Mouse (Mus musculus): Measurements from ENCODE around the gene Sirt6.

The Sirt6 gene

DNA sequence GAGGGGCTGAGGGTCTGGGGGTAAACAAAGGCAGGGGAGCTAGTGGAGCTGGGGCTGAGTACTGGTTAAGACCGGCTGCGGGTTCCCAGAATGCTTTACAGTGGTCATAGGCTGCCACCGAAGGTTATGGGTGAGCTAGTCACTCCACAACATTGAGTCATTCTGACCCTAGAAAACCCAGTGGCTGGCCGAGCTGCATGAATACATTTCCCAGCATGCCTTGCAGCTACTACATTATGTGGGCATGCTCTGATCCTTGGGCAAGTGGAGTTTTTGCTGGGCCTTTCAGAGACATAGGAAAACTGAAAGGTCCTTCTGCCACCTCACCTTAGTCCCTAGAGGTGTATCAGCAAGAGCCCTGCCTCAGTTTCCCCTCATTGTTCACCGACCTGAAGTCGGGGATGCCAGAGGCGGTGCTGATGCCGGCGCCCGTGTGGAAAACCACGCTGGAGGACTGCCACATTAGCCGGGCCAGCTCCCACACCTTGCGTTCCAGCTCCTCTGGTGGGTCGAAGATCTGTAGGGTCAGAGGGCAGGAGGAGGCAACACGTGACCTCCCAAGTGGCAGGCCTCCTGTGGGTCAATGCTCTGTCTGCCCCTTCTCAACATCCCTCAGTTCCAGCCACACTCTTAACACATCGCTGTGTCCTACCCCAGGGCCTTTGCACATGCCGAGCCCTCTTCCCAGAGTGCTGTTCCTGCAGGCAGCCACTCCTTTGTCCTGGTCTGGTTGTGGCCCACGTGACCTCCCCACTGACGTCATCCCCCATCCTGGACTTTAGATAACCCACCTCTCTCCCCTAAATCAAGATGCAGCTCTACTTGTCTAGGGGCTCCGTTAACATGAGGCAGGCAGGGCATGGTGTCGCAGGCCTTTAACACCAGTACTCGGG lies 1.2 kb downstream of the Sirt6 start:
- no peak for DNase-seq (ENCODE audit: inconsistent ontology term)

DNA sequence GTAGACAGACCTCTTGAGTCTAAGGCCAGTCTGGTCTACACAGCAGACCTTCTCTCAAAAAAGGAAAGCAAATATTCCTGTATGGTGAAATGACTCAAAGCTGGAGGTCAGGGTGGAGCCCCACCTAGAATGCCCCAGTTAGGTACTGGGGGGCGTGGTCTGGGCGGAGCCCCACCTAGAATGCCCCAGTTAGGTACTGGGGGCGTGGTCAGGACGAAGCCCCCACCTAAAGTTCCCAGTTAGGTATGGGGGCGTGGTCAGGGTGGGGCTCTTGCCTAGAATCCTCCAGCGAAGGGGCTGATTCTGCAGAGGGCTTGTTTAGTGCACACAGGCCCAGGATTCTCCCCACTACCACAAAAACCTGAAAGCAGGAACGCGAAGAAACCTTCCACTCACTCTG lies 4.2 kb downstream of the Sirt6 start:
- no peak for DNase-seq (ENCODE audit: inconsistent ontology term)

DNA sequence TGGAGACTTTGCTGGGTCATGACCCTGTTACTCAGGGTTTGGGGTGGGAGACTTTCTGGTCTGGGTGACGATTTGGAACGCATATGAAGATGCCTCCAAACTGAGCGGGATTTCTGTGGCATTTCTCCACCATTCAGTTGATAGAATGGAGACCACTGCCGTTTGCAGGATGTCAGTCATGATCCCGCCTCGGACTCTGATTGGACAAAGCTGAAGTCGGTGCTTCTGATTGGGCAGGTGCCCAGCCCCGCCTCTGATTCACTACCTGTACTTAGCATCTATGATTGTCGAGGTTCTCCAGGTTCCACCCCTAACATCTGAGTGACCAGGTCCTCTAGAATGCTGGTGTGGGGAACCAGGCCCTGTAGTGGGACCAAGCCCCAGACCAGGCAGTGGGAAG lies 6.8 kb downstream of the Sirt6 start:
- DNase-seq (ENCODE audit: inconsistent ontology term), result no peak

DNA sequence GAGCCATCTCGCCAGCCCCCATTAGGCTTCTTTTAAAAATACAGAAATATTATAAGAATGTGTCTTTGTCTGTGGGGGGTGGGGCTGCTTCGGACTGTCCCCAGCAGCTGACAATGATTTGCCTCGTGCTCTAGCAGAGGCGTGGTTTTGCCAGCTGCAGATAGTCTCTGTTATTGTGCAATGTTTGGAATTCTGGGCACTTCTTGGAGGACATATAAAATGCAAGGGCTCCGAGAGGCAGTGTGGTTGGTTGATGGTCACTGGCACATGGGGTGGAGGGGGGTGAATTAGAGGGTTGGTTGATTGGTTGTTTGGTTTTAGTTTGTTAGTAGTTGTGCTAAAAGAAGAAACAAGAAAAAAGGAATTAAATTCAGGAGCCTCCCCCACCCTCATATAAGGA lies 7.6 kb downstream of the Sirt6 start:
- DNase-seq (ENCODE audit: inconsistent ontology term), result no peak

DNA sequence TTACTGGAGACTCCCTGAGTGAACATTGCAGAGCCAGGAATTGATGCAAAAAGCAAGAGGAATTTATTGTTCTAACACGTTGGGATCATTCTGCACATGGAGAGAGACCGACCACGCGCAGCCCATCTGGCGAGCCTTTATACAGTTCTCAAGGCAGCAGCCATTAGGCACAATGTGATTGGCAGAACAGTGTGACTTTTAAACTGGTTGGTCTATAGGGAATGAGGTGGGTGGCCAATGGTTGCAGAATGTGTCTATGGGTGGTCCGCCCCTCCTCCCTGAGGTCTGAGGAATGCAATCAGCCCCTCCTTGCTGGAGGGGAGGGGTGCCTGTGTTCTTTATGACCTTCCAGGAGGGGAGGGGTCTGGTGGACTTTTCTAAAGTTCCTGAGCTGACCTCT lies 12.1 kb downstream of the Sirt6 start:
- DNase-seq (ENCODE audit: inconsistent ontology term), result no peak

DNA sequence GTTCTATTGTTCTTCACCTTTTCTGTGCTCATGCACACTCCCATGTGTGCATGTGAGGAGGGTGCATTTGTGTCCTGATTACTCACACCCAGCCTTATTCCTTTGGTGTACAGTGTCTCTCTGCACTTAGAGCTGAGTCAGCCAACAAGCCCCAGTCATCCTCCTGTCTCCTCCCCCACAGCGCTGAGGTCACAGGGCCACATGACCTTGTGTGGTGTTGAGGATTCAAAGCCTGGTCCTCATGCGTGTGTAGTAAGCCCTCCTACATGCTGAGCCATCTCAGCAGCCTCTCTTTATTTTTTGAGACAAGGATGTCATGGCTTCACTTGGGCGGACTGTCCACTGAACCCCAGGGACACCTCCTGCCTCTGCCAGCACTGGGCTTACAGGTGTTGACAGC lies 14.8 kb downstream of the Sirt6 start:
- no peak for DNase-seq (ENCODE audit: inconsistent ontology term)

DNA sequence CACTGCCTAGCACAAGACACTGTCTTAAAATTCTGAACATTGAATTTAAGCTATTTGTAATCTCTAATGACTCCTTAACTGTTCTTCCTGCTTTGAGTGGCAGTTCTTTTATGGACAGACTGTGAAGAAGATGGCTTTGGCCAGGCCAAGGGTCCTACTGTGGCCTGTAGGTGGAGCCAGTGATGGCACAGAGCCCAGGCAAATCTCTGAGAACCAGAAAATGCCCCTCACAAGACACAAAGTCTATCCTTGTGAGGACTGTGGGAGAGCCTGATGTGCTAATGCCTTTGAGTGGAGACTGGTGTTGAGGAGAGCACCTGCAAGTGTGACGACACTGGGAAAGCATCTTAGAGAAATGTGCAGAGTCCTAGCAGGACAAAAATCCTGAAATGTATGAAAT lies 19.3 kb downstream of the Sirt6 start:
- DNase-seq (ENCODE audit: inconsistent ontology term), result no peak

DNA sequence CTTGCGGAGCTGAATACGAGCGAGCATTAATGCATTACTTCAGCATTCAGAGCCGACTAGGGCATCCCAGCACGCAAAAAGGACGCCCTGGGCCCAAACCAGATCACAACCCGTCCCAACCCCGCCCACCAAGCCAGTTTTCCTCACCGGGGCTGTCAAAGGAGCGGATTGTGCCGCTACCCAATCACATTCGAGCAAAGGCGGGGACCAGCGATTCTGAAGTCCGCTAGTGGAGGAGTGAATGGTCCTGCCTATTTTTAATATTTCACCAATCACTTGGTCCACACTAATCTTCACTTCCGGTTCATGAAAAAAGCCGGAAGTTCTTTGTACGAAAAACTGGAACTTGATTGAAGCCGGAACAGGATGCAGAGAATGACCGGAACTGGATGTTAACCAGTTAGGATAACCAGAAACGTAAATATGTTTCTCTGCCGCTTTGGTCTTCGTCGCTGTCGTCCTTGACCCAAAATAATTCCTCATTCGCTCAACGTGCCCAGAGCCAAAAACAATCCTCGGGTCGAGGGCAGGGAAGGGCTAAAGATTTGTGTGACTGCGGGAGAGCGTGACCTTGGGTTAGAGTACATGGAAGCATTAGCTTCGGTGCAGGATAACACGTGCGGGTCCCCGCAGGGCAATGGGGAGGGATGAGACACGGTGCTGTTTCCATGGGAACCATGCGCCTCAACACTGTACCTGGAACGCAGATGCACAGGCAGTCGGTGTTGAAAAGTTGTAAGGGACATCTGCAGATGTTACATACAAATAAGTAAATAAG lies 21.4 kb downstream of the Sirt6 start, which contains the start of gene BC025920:
BC025920 (plus strand) TSS at position 297 of the 778 bp plus-strand sequence.
- peak; percentile 97 for DNase-seq (ENCODE audit: inconsistent ontology term)

DNA sequence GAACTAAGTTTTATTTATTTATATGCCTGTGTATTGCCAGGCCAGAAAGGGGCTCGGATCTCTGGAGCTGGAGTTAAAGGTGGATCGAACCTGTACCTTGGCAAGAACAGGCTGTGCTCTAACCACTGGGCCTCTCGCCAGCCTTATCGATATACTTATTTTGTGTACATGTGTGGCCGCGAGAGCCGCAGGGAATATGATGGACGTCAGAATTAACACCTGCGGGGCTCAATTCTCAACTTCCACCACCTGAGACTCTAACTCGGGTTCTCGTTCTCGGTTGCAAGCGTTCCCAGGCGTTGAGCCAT lies 22.0 kb downstream of the Sirt6 start:
- no peak for DNase-seq (ENCODE audit: inconsistent ontology term)

DNA sequence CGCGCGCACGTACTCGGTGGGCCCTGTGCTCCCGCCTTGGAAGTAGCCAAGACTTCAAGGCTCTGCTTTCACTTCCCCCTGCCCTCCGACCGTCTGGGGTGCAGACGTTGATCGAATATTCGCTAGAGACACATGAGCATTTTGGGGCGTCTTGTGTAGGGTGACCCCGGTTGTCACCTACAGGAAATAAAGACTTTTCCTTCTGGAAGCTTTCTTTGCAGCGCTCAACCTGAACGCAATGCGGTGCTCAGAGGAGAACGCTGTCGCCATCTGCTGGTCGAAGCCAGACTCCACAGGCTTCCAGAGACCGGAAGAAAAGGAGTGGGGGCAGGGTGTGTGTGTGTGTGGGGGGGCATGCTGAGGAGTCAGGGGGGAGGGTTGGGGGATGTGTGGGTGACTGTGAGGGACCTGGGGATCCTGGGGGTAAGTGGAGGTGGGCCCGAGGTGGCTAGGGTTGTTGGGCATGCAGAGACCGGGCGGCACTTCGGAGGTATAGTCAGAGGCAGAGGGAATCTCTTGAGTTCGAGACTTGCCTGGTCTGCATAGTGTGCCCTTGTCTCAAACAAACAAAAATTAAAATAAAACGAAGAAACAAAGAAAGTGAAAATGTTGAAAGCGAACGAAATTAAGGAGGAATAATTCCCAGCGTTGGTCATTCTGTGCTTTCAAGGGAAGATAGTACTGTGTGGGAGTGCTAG lies 22.5 kb downstream of the Sirt6 start:
- DNase-seq (ENCODE audit: inconsistent ontology term), result peak; percentile 73

DNA sequence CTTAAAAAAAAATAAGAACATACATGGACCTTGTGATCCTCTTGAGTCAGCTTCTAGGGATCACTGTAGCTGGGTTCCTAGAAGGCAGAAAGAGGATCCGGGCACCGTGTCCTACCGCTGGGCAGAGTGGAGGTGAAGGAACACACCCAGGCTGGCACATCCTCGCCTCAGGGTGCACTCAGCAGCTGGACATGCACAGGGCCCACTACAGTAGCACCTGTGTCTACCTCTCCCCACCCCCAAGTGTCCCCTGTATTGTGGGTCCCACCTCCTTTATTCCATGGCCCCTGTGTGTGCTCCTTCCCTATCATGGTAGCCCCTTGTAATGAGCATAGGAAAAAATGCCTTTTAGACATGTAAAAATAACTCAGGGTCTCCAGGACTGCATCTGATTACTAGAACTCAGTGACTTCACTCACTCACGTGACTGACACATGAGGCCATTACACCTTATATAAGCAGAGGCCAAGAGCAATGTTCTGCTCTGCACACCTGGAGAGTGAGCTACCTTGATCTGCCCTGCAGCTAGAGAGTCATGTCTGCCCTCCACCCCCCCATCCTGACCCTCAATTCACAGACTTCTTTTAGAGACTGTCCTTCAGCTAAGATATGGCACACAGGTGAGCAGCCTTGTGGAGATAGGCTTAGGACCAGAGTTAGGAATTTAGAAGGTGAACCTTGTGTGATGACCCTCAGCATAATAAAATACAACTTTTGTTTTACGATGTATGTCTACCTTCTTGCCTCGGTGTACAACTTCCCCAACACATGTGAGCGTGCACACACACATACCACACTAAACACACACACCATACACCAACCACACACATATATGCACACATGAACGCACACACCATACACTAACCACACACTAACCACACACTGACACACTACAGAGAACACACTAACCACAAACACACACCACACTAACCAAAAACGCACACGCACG lies 23.3 kb downstream of the Sirt6 start:
- no peak for DNase-seq (ENCODE audit: inconsistent ontology term)

DNA sequence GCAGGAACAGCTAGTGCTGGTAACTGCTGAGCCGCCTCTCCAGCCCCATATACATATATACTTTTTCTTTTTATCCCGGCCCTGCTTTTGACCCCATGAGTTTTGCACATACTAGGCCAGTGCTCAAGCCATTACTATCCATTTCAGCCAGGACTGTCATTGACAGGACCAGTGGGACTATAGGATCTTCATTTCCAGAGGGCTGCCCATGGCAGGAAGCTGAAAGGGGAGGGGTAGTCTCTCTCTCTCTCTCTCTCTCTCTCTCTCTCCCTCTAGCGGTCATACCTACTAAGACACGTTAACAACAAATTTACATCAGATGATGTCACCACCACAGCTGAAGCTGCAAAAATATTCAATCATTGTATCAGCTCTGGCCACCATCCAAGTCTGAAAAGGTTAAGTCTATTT lies 24.9 kb downstream of the Sirt6 start:
- DNase-seq (ENCODE audit: inconsistent ontology term), result peak; percentile 63

DNA sequence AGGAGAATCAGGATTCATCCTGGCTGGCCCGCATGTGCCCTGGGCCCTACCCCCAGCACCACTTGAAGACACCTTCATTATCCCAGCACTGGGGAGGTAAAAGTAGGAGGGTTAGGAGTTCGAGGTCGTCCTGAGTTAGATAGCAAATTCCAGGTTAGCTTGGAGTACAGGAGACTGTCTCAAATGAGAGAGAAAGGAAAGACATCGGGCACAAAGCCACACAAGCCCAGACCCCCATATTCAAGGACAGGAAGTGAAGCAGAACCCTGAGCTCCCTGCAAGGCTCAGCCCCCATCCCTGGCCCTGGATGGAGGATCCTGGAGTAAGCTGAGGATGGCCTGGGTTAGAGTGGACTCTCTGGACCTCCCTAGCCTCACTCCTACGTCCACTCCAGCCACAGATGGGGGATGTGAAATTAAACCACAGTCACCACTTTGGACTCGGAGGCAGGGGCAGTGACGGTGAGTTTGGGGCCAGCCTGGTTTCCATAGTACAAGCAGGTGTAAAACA lies 26.1 kb downstream of the Sirt6 start:
- no peak for DNase-seq (ENCODE audit: inconsistent ontology term)

DNA sequence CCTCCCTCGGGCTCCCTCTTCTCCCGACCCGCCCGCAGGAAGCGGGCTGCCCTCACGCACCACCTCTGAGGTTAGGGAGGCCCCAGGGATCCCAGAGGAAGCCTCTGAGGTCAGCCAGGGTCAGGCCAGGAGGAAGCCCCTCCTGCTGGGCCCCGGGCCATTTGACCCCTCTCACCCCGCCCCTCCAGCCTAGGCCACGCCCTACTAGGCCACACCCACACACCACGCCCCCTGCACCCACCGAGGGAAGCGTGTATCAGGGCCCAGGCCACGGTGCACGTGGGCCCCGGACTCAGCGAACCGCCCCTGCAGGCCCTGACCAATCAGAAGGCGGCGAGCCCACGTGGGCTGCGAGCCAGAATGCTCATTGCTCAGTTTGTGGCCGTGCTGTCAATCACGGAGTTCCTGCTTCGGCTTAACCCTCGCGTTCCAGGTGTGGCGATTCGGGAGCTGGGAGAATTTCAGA lies 26.8 kb downstream of the Sirt6 start, which contains the start of gene Tle6:
Tle6 (minus strand) TSS at position 336 of the 466 bp plus-strand sequence.
- peak; percentile 96 for DNase-seq (ENCODE audit: inconsistent ontology term)

DNA sequence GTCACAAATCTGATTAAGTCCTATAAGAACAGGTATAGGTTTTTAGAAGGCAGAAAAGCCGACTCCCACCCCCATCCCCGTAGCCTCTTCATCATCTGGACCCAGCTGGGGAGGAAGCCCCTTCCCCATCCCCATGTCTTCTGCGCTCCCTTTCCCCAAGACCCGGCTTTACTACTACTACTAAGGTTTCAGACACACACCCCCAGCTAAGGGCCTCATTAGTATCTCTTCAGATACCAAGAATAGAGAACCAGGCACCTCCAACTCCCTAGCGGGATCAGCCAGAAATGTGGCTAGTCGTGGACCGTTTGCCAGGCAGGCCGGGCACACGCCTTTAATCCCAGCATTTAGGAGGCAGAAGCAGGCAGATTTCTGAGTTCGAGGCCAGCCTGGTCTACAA lies 27.5 kb downstream of the Sirt6 start:
- no peak for DNase-seq (ENCODE audit: inconsistent ontology term)

DNA sequence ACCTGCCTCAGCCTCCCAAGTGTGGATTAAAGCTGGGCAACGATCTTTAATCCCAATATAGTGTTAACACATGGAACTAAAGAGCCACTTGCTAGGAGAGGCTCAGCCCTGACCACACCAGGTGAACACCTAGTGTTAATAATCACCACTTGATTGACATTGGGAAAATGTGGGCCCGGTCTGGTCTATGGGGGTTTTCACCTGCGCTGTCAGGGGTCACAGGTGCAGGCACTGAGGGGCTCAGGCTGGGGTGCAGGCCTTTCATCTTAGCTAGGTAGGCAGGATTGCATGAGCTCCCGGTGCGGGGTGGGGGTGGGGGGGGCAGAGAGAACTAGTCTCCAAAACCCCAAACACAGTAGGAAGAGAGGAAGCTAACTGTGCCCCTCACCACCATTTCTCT lies 28.0 kb downstream of the Sirt6 start:
- DNase-seq (ENCODE audit: inconsistent ontology term), result no peak

DNA sequence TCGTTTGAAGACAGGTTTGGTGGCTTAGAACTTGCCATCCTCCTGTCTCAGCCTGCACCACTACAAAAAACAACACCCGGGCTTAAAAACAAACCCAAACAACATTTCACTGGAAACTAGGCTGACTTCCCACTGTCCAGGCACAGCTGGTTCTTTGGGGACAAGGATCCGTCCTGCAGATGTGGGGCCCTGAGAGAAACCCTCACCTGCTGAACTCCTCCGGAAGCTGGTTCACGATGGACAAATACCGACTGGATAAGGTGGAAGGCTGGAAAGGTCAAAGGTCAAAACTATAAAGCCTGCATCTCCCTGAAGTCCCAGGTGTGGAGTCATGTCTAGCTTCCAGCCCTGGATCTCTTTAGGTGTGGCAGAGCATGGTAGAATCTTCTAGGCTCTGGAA lies 28.7 kb downstream of the Sirt6 start:
- no peak for DNase-seq (ENCODE audit: inconsistent ontology term)

DNA sequence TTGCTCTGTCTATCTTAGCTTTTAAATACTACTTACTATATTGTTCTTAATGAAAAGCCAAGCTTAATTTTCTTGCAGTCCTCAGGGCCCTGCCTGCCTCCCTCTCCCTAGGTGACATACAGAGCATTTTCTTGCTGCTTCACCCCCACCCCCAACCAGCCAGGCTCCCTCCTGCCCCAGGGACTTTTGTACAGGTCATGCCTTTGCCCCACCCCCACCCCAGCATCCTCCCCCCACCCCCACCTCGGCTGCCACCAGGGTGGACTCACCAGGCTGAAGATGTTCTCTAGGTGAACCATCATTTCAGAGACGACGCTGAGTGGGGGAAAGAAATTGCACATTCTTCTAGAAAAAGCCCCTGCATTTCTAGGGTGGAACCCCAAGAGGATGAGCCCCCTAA lies 29.3 kb downstream of the Sirt6 start:
- DNase-seq (ENCODE audit: inconsistent ontology term), result no peak

DNA sequence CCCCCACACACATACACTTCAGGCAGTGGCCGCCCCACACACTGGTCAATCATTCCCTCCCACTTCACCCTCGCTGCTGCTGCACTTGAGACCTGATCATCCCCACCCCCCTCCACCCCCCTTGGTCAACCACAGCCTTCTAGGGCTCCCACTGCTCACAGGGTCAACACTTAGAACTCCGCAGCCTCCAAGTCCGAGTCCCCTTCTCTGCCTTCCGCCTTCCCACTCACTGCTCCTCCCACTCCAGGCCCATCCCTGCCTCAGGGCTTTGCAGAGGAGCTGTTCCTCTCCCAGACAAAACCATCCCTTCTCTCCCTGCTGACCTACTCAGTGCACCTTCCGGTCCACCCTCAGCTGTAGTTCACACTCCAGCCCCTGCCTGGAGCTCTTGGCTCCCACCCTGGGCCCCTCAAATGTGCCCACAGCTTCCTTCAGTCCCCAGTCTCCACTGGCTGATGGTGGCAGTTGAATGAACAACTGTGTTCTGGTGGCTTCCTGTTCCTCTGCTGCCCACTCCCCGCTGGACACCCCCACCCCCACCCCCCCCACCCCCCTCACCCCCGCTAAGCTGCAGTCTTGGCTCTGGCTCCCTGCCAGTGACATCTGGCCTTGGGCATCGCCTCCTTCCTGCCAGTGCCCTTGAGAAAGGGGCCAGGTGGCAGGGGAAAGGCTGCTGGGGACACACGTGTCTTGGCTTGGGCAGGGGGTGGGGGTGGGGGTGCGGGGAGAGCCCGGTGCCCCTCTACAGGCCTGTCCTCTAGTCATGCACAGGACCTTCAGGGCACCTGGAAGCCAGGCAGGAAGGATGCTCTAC lies 30.3 kb downstream of the Sirt6 start:
- DNase-seq (ENCODE audit: inconsistent ontology term), result peak; percentile 45

DNA sequence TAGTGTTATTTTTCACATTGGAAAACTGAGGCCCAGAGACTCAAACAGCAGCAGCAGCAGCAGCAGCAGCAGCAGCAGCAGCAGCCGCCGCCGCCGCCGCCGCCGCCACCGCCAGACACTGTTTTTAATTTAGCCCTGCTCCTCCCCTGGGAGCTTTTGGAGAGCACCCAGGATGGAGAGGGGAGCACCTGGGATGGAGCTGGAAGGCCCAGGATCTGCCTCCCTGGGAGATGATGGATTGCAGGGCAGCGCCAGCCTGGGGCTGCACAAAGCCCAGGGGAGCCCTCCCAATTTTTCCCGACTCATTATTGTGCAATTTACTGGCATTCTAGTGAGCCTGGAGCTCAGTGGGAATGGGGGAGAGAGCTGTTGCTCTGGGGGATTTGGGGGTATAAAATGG lies 31.0 kb downstream of the Sirt6 start:
- DNase-seq (ENCODE audit: inconsistent ontology term), result peak; percentile 24
